Mouse (Mus musculus): Measurements from ENCODE around the gene Pdcd2.

DNA sequence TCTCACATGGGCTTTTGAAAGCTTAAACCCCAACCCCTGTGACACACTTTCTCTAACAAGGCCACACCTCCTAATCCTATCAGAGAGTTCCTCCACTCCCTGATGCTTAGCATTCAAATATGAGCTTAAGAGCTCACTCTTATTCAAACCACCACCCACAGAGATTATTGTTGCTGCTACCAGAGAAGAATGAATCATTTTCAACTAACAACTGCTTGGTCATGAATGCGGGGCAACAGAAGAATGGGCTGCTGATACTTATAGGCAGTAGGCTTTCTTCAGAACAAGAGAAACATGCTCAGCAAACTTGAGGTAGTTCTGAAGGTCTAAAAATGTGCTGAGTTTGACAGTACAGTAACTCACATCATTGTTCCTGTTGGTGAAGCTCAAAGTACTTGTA is 22.6 kb upstream of the Pdcd2 start:
- TF ChIP-seq CTCF (IDR thresholded peaks at IDR 0.05; ENCODE audit: control insufficient read depth, insufficient read depth, insufficient replicate concordance, low read depth, low read length), result no peak
- TF ChIP-seq POLR2A (IDR thresholded peaks at IDR 0.05; ENCODE audit: control insufficient read depth, low read depth, low read length), result no peak
